Mouse (Mus musculus) CH12F3 (cell line): ENCODE measurements around the gene Ooep.
"Not testable (repeated sequence)": the region's sequence is repeated elsewhere in the genome, so short reads cannot be mapped to it uniquely, and the experiment has no call there.

Experiments used
- in situ Hi-C: fragments of 300-500 bp; cut with MboI; formaldehyde crosslinking; loops from 2 replicates; pipeline ENCODE4 v1.14.3; 2020; ENCODE audit warnings: low sequenced_read_pairs

Ooep gene

GRCm38 (mm10) chr9:78367959-78368358 lies 10.6 kb downstream of the Ooep start, which contains the start of gene Dppa5a:
Dppa5a (minus strand) TSS chr9:78368177.
- in situ Hi-C loops: not testable (repeated sequence)

GRCm38 (mm10) chr9:78365850-78366544 lies 12.5 kb downstream of the Ooep start:
- in situ Hi-C loops: no loop called here

GRCm38 (mm10) chr9:78364701-78365100 lies 13.8 kb downstream of the Ooep start:
- in situ Hi-C loops: no loop called here

- in situ Hi-C loops: no loop called here
Observed at GRCm38 (mm10) chr9:78363374-78363773, 15.2 kb downstream of the Ooep start.

- in situ Hi-C loops: no loop called here
Observed at GRCm38 (mm10) chr9:78360484-78360872, 18.0 kb downstream of the Ooep start.

GRCm38 (mm10) chr9:78359750-78360483 lies 18.6 kb downstream of the Ooep start:
- in situ Hi-C loops: no loop called here

- in situ Hi-C loops: no loop called here
Observed at GRCm38 (mm10) chr9:78358053-78358452, 20.5 kb downstream of the Ooep start.

- in situ Hi-C loops: no loop called here
Observed at GRCm38 (mm10) chr9:78355611-78356010, 22.9 kb downstream of the Ooep start, which contains the start of gene Gsta2. Gsta2 (minus strand) TSS chr9:78355788.

- in situ Hi-C loops: no loop called here
Observed at GRCm38 (mm10) chr9:78354665-78355578, 23.6 kb downstream of the Ooep start.

GRCm38 (mm10) chr9:78351504-78352220 lies 26.9 kb downstream of the Ooep start:
- in situ Hi-C loops: no loop called here

- in situ Hi-C loops: not testable (repeated sequence)
Observed at GRCm38 (mm10) chr9:78350007-78350406, 28.5 kb downstream of the Ooep start.

GRCm38 (mm10) chr9:78349141-78349540 lies 29.4 kb downstream of the Ooep start:
- in situ Hi-C loops: not testable (repeated sequence)

GRCm38 (mm10) chr9:78348206-78349004 lies 30.1 kb downstream of the Ooep start:
- in situ Hi-C loops: not testable (repeated sequence)

- in situ Hi-C loops: no loop called here
Observed at GRCm38 (mm10) chr9:78347004-78347403, 31.5 kb downstream of the Ooep start.

GRCm38 (mm10) chr9:78345235-78345634 lies 33.3 kb downstream of the Ooep start:
- in situ Hi-C loops: not testable (repeated sequence)

GRCm38 (mm10) chr9:78343055-78343454 lies 35.5 kb downstream of the Ooep start:
- in situ Hi-C loops: not testable (repeated sequence)

- in situ Hi-C loops: not testable (repeated sequence)
Observed at GRCm38 (mm10) chr9:78342494-78342893, 36.0 kb downstream of the Ooep start.

GRCm38 (mm10) chr9:78340324-78340723 lies 38.2 kb downstream of the Ooep start:
- in situ Hi-C loops: not testable (repeated sequence)

GRCm38 (mm10) chr9:78337050-78337449 lies 41.5 kb downstream of the Ooep start:
- in situ Hi-C loops: not testable (repeated sequence)

GRCm38 (mm10) chr9:78327289-78327688 lies 51.2 kb downstream of the Ooep start, which contains the start of gene Omt2b:
Omt2b (plus strand) TSS chr9:78327589.
- in situ Hi-C loops: not testable (repeated sequence)
